Mouse (Mus musculus) cortical plate, adult 2 months (tissue): ENCODE measurements around the gene Kcnma1. TPM values are rescaled to one million over a fixed set of nuclear protein-coding genes. Genes with fewer than 3 reads are reported as not detected.
A peak's percentile ranks its signal among the peaks of the same experiment; 100 is the strongest.

Experiments used
- H3K27ac ChIP-seq: fragments of 200-500 bp; 2 replicates; pipeline ENCODE4 v1.5.1; 2012; ENCODE audit warnings: low read length, control low read depth, inconsistent platforms; ENCODE audit not compliant: insufficient read depth
- H3K4me1 ChIP-seq: fragments of 200-500 bp; 2 replicates; pipeline ENCODE4 v1.6.1; 2011; ENCODE audit warnings: low read length; ENCODE audit not compliant: control insufficient read depth, insufficient read depth
- H3K4me3 ChIP-seq: fragments of 200-500 bp; 2 replicates; pipeline ENCODE4 v1.5.1; 2011; ENCODE audit warnings: mild to moderate bottlenecking, low read length, control low read depth; ENCODE audit not compliant: insufficient read depth
- CTCF ChIP-seq: fragments of 200-500 bp; IDR thresholded peaks from 2 replicates; pipeline ENCODE4 v1.5.1; 2011; ENCODE audit warnings: mild to moderate bottlenecking, control low read depth, low read length; ENCODE audit not compliant: insufficient read depth; ENCODE audit errors: extremely low read depth
- POLR2A ChIP-seq: fragments of 200-500 bp; IDR thresholded peaks from 2 replicates; pipeline ENCODE4 v1.6.1; 2011; ENCODE audit warnings: mild to moderate bottlenecking, low read length, control low read depth; ENCODE audit not compliant: insufficient read depth; ENCODE audit errors: extremely low read depth
- polyA plus RNA-seq: library from polyadenylated mRNA; depleted of rRNA; stranded (reverse); fragments of >200 nt; gene quantifications from 2 replicates; pipeline ENCODE4 v1.2.3, GENCODE M21; 2012

Gene Kcnma1
- polyA plus RNA-seq, 1 experiment, result 57.9 TPM

GRCm38 (mm10) chr14:23563180-23563579 is 451.1 kb downstream of the Kcnma1 start:
- TF ChIP-seq CTCF (no peak), POLR2A (no peak)
- H3K27ac ChIP-seq, result no peak overlapping the region
- H3K4me1 ChIP-seq, result peaks cover 5% of the 10 kb centered on the region
- H3K4me3 ChIP-seq, result no peak overlapping the region

GRCm38 (mm10) chr14:23555647-23556046 is 458.6 kb downstream of the Kcnma1 start:
- TF ChIP-seq CTCF, result no peak
- no peak for TF ChIP-seq POLR2A
- Histone ChIP-seq H3K4me1 (peaks cover 6% of the 10 kb centered on the region; the same call in 1 of the 2 replicates), H3K27ac (no peak overlapping the region), H3K4me3 (no peak overlapping the region)

GRCm38 (mm10) chr14:23552252-23552974 is 461.9 kb downstream of the Kcnma1 start:
- H3K4me1 ChIP-seq, result peaks cover 6% of the 10 kb centered on the region; the same call in 1 of the 2 replicates
- no peak overlapping the region for H3K27ac ChIP-seq
- no peak overlapping the region for H3K4me3 ChIP-seq
- no peak for TF ChIP-seq POLR2A
- no peak for TF ChIP-seq CTCF

- H3K4me3 ChIP-seq, result no peak overlapping the region
- no peak overlapping the region for H3K27ac ChIP-seq
- H3K4me1 ChIP-seq, result peaks cover 7% of the 10 kb centered on the region; the same call in 1 of the 2 replicates
- no peak for TF ChIP-seq POLR2A
- no peak for TF ChIP-seq CTCF
Observed at GRCm38 (mm10) chr14:23550467-23550866, 463.8 kb downstream of the Kcnma1 start.

- TF ChIP-seq POLR2A (no peak), CTCF (no peak)
- Histone ChIP-seq H3K4me3 (no peak overlapping the region), H3K4me1 (peaks cover 3% of the 10 kb centered on the region; the same call in 1 of the 2 replicates), H3K27ac (no peak overlapping the region)
Observed at GRCm38 (mm10) chr14:23542131-23542530, 472.2 kb downstream of the Kcnma1 start.

- Histone ChIP-seq H3K27ac (no peak overlapping the region), H3K4me3 (no peak overlapping the region)
Observed at GRCm38 (mm10) chr14:23539621-23540020, 474.7 kb downstream of the Kcnma1 start.

GRCm38 (mm10) chr14:23533346-23533745 is 480.9 kb downstream of the Kcnma1 start:
- Histone ChIP-seq H3K27ac (no peak overlapping the region), H3K4me3 (no peak overlapping the region), H3K4me1 (peaks cover 4% of the 10 kb centered on the region; the same call in 1 of the 2 replicates)
- no peak for TF ChIP-seq CTCF
- TF ChIP-seq POLR2A, result no peak

More at GRCm38 (mm10) chr14:23539621-23540020, 474.7 kb downstream of the Kcnma1 start:
- TF ChIP-seq POLR2A (no peak), CTCF (no peak)
- no peaks in the 10 kb centered on the region for H3K4me1 ChIP-seq

GRCm38 (mm10) chr14:23531735-23532525 is 482.4 kb downstream of the Kcnma1 start:
- TF ChIP-seq POLR2A (no peak), CTCF (no peak)
- peaks cover 4% of the 10 kb centered on the region; the same call in 1 of the 2 replicates for H3K4me1 ChIP-seq
- H3K4me3 ChIP-seq, result no peak overlapping the region
- no peak overlapping the region for H3K27ac ChIP-seq

GRCm38 (mm10) chr14:23529720-23530119 is 484.6 kb downstream of the Kcnma1 start:
- H3K4me3 ChIP-seq, result no peak overlapping the region
- peaks cover 4% of the 10 kb centered on the region; the same call in 1 of the 2 replicates for H3K4me1 ChIP-seq
- H3K27ac ChIP-seq, result no peak overlapping the region
- peak; percentile 89 for TF ChIP-seq CTCF
- TF ChIP-seq POLR2A, result no peak

- Histone ChIP-seq H3K4me1 (peaks cover 4% of the 10 kb centered on the region; the same call in 1 of the 2 replicates), H3K4me3 (no peak overlapping the region), H3K27ac (no peak overlapping the region)
- TF ChIP-seq CTCF (no peak), POLR2A (no peak)
Observed at GRCm38 (mm10) chr14:23529229-23529628, 485.1 kb downstream of the Kcnma1 start.

- no peak for TF ChIP-seq CTCF
- TF ChIP-seq POLR2A, result no peak
- Histone ChIP-seq H3K4me3 (no peak overlapping the region), H3K4me1 (peaks cover 3% of the 10 kb centered on the region), H3K27ac (no peak overlapping the region)
Observed at GRCm38 (mm10) chr14:23525910-23526309, 488.4 kb downstream of the Kcnma1 start.
